22 mouse cellular contexts compared by ENCODE assay signal in genomic region chr15:12431188-12431587, GRCm38 (mm10).
A peak's percentile ranks its signal among the peaks of the same experiment; 100 is the strongest.
DNase-seq lines count a peak whose midpoint lies in the region; TF ChIP-seq lines count a peak whose summit lies in the region.
"Had no signal": no experiment of that assay in that cellular context is flagged by ENCODE, and none has a peak within 500 bp of the region (broad histone marks: within the 10 kb centered on the region; RNA-seq: fewer than 3 reads in every experiment).

No protein-coding gene starts in this region.

- H3K9me3 ChIP-seq in limb, embryonic 10.5 days (replicated peaks), result no peaks in the 10 kb centered on the region
- H3K9me3 ChIP-seq in forebrain, embryonic 10.5 days, result no peaks in the 10 kb centered on the region
- H3K9me3 ChIP-seq: embryonic facial prominence, embryonic 13.5 days; G1E; heart, embryonic 10.5 days; heart, embryonic 15.5 days; hindbrain, embryonic 13.5 days; liver, embryonic 12.5 days; midbrain, embryonic 13.5 days; neural tube, embryonic 13.5 days had no signal

- H3K4me1 ChIP-seq in kidney, adult 2 months (ENCODE audit: control insufficient read depth, insufficient read depth, low read length), result peaks cover 17% of the 10 kb centered on the region
- peaks cover 50% of the 10 kb centered on the region for H3K4me1 ChIP-seq in limb, embryonic 10.5 days
- peaks cover 45% of the 10 kb centered on the region for H3K4me1 ChIP-seq in forebrain, embryonic 10.5 days
- H3K4me1 ChIP-seq: midbrain, embryonic 13.5 days had no signal

- intact Hi-C loops in gastrocnemius, adult 2 months (cut with DNase I), result no loop called here

- no peaks in the 10 kb centered on the region for H3K27me3 ChIP-seq in kidney, adult 2 months (replicated peaks; ENCODE audit: control insufficient read depth, insufficient read depth, low read length)
- no peaks in the 10 kb centered on the region for H3K27me3 ChIP-seq in limb, embryonic 10.5 days (ENCODE audit: low read depth, poor library complexity, severe bottlenecking)
- H3K27me3 ChIP-seq in forebrain, embryonic 10.5 days (ENCODE audit: poor library complexity, severe bottlenecking), result no peaks in the 10 kb centered on the region
- H3K27me3 ChIP-seq: embryonic facial prominence, embryonic 13.5 days; heart, embryonic 15.5 days; hindbrain, embryonic 13.5 days; liver, embryonic 12.5 days; midbrain, embryonic 13.5 days; neural tube, embryonic 13.5 days had no signal

- H3K36me3 ChIP-seq in kidney, adult 2 months (ENCODE audit: control insufficient read depth, insufficient read depth, low read length), result no peaks in the 10 kb centered on the region
- H3K36me3 ChIP-seq in limb, embryonic 10.5 days, result no peaks in the 10 kb centered on the region
- no peaks in the 10 kb centered on the region for H3K36me3 ChIP-seq in forebrain, embryonic 10.5 days (replicated peaks)
- H3K36me3 ChIP-seq: embryonic facial prominence, embryonic 13.5 days; G1E; heart, embryonic 10.5 days; heart, embryonic 15.5 days; hindbrain, embryonic 13.5 days; liver, embryonic 12.5 days; midbrain, embryonic 13.5 days; neural tube, embryonic 13.5 days had no signal

- WGBS in kidney, adult 2 months, result 55% methylated on average over 3 of the region's 3 CpGs
- 87% methylated on average over 3 of the region's 3 CpGs for WGBS in limb, embryonic 10.5 days
- 86% methylated on average over 3 of the region's 3 CpGs for WGBS in forebrain, embryonic 10.5 days

- TF ChIP-seq CTCF in gastrocnemius, adult 2 months (IDR thresholded peaks at IDR 0.05), result no peak
- TF ChIP-seq CTCF in kidney, adult 2 months (conservative IDR thresholded peaks at IDR 0.05; ENCODE audit: insufficient read depth, insufficient read length, low read depth, low read length), result no peak

- peak overlapping the region; percentile 76 for H3K27ac ChIP-seq in gastrocnemius, adult 2 months
- H3K27ac ChIP-seq in kidney, adult 2 months (ENCODE audit: insufficient read depth, low read depth, low read length), result no peak overlapping the region; the same call in 1 of the 2 replicates
- 0 out of 2 replicates have a peak overlapping the region, but pooled peaks have one; percentile 44 for H3K27ac ChIP-seq in limb, embryonic 10.5 days
- no peak overlapping the region for H3K27ac ChIP-seq in forebrain, embryonic 10.5 days
- H3K27ac ChIP-seq: embryonic facial prominence, embryonic 13.5 days; heart, embryonic 10.5 days; heart, embryonic 15.5 days; hindbrain, embryonic 13.5 days; liver, embryonic 12.5 days; macrophage; midbrain, embryonic 13.5 days; neural tube, embryonic 13.5 days had no signal

- no peak overlapping the region for H3K4me3 ChIP-seq in gastrocnemius, adult 2 months
- no peak overlapping the region for H3K4me3 ChIP-seq in kidney, adult 2 months (ENCODE audit: insufficient read depth, low read depth, low read length)
- H3K4me3 ChIP-seq in limb, embryonic 10.5 days, result no peak overlapping the region
- no peak overlapping the region for H3K4me3 ChIP-seq in forebrain, embryonic 10.5 days
- H3K4me3 ChIP-seq: embryonic facial prominence, embryonic 13.5 days; heart, embryonic 10.5 days; heart, embryonic 15.5 days; hindbrain, embryonic 13.5 days; liver, embryonic 12.5 days; midbrain, embryonic 13.5 days; neural tube, embryonic 13.5 days had no signal

- no peak for TF ChIP-seq POLR2A in kidney, adult 2 months (IDR thresholded peaks at IDR 0.05; ENCODE audit: low read depth, low read length)

- DNase-seq in gastrocnemius, adult 2 months, result peak; percentile 1
- no peak for DNase-seq in gastrocnemius, postnatal 10 days
- peak; percentile 70 for DNase-seq in kidney, adult 2 months
- no peak for DNase-seq in kidney, postnatal 10 days
- DNase-seq in kidney, adult 9 months, result peak; percentile 56
- DNase-seq in limb, embryonic 10.5 days (ENCODE audit: low spot score), result no peak
- DNase-seq in cerebellum, adult 9-11 months, result no peak
- DNase-seq in forebrain, embryonic 10.5 days (ENCODE audit: extremely low spot score, low spot score), result no peak
- DNase-seq: cerebellum, adult 8-10 months; embryo, embryonic 11 days; liver, postnatal 0 days; lung, postnatal 10 days; right cerebral cortex, postnatal 4 days had no signal

Comparison
In these comparisons a context has a peak if more than half of its experiments do, and no peak if none do; other contexts are left out.
1. DNase-seq: peak in gastrocnemius, adult 2 months (single experiment), kidney, adult 2 months (single experiment) and kidney, adult 9 months (single experiment); none in gastrocnemius, postnatal 10 days (single experiment), kidney, postnatal 10 days (single experiment), limb, embryonic 10.5 days (single experiment), cerebellum, adult 9-11 months (single experiment) and forebrain, embryonic 10.5 days (single experiment).
2. H3K27ac ChIP-seq: peak in gastrocnemius, adult 2 months (single experiment) and limb, embryonic 10.5 days (single experiment); none in kidney, adult 2 months (single experiment) and forebrain, embryonic 10.5 days (single experiment).